Mouse (Mus musculus) v-Abl transformed pro-B cells (cell line): Measurements from ENCODE around the gene Fbxo47.
"Not testable (repeated sequence)": the region's sequence is repeated elsewhere in the genome, so short reads cannot be mapped to it uniquely, and the experiment has no call there.

Experiments
- in situ Hi-C, 2 experiments: fragments of 400-800 bp; cut with MboI; formaldehyde crosslinking; loops; one replicate each; pipeline ENCODE4 v1.15.1; 2025; ENCODE audit not compliant: unreplicated experiment in 2 of 2

Gene Fbxo47

GRCm38 (mm10) chr11:97885296-97885915 lies 1.5 kb upstream of the Fbxo47 start:
- in situ Hi-C loops, result no loop called here

- in situ Hi-C loops, result loop anchor here (5.0 kb wide), 1 partner anchor 87 kb away; the partner anchor contains the start of gene Lasp1 (in 2 of the 2)
Measured at GRCm38 (mm10) chr11:97884601-97885185, 739 bp upstream of the Fbxo47 start.

- in situ Hi-C loops, result loop anchor here (5.0 kb wide), 1 partner anchor 86 kb away; the partner anchor contains the start of gene Lasp1 (in 2 of the 2)
Measured at GRCm38 (mm10) chr11:97883542-97883917, 424 bp downstream of the Fbxo47 start.

GRCm38 (mm10) chr11:97880362-97880761 lies 3.6 kb downstream of the Fbxo47 start:
- in situ Hi-C loops, result loop anchor here (5.0 kb wide), 1 partner anchor 83 kb away; the partner anchor contains the start of gene Lasp1 (in 2 of the 2)

- in situ Hi-C loops, result no loop called here
Measured at GRCm38 (mm10) chr11:97877341-97877740, 6.6 kb downstream of the Fbxo47 start.

GRCm38 (mm10) chr11:97874396-97874795 lies 9.6 kb downstream of the Fbxo47 start:
- in situ Hi-C loops, result no loop called here

GRCm38 (mm10) chr11:97872378-97872777 lies 11.6 kb downstream of the Fbxo47 start:
- in situ Hi-C loops, result not testable (repeated sequence)

GRCm38 (mm10) chr11:97867591-97867990 lies 16.4 kb downstream of the Fbxo47 start:
- in situ Hi-C loops, result no loop called here

- in situ Hi-C loops, result no loop called here
Measured at GRCm38 (mm10) chr11:97866091-97866888, 17.7 kb downstream of the Fbxo47 start.

GRCm38 (mm10) chr11:97865421-97865820 lies 18.5 kb downstream of the Fbxo47 start:
- in situ Hi-C loops, result no loop called here

GRCm38 (mm10) chr11:97862148-97862547 lies 21.8 kb downstream of the Fbxo47 start:
- in situ Hi-C loops, result no loop called here

- in situ Hi-C loops, result no loop called here
Measured at GRCm38 (mm10) chr11:97855473-97855872, 28.5 kb downstream of the Fbxo47 start.

- in situ Hi-C loops, result no loop called here
Measured at GRCm38 (mm10) chr11:97851601-97852000, 32.4 kb downstream of the Fbxo47 start.

- in situ Hi-C loops, result no loop called here
Measured at GRCm38 (mm10) chr11:97850367-97850766, 33.6 kb downstream of the Fbxo47 start.

GRCm38 (mm10) chr11:97842001-97842400 lies 42.0 kb downstream of the Fbxo47 start:
- in situ Hi-C loops, result no loop called here

- in situ Hi-C loops, result no loop called here
Measured at GRCm38 (mm10) chr11:97840991-97841661, 42.8 kb downstream of the Fbxo47 start.

- in situ Hi-C loops, result no loop called here
Measured at GRCm38 (mm10) chr11:97840539-97840954, 43.4 kb downstream of the Fbxo47 start, which contains the start of gene B230217C12Rik. Gene B230217C12Rik, plus strand, starts transcription at chr11:97840780.

GRCm38 (mm10) chr11:97840135-97840490 lies 43.8 kb downstream of the Fbxo47 start:
- in situ Hi-C loops, result no loop called here

- in situ Hi-C loops, result no loop called here
Measured at GRCm38 (mm10) chr11:97839441-97840134, 44.4 kb downstream of the Fbxo47 start.

- in situ Hi-C loops, result no loop called here
Measured at GRCm38 (mm10) chr11:97838779-97839440, 45.0 kb downstream of the Fbxo47 start.
